Mouse (Mus musculus) lung, postnatal 14 days (tissue): ENCODE measurements around the gene Fibp.
"Not testable (repeated sequence)": the region's sequence is repeated elsewhere in the genome, so short reads cannot be mapped to it uniquely, and the experiment has no call there.

Experiments used
- DNase-seq: peaks from one replicate; pipeline ENCODE4 v3.0.0; 2021

The Fibp gene

GRCm38 (mm10) chr19:5490313-5490897 is 30.0 kb downstream of the Fibp start, which contains the start of gene Cfl1:
Cfl1 (plus strand) TSS chr19:5490455.
- DNase-seq, result peak; percentile 94

- peak; percentile 83 for DNase-seq
These were observed 30.7 kb downstream of the Fibp start for GRCm38 (mm10) chr19:5490898-5491708.

GRCm38 (mm10) chr19:5492641-5493040 is 32.2 kb downstream of the Fibp start:
- no peak for DNase-seq

- DNase-seq, result not testable (repeated sequence)
These were observed 32.9 kb downstream of the Fibp start for GRCm38 (mm10) chr19:5493301-5493721.

GRCm38 (mm10) chr19:5494314-5494713 is 33.9 kb downstream of the Fibp start:
- no peak for DNase-seq

- DNase-seq, result no peak
These were observed 35.1 kb downstream of the Fibp start for GRCm38 (mm10) chr19:5495353-5496051.

GRCm38 (mm10) chr19:5496052-5496370 is 35.6 kb downstream of the Fibp start:
- no peak for DNase-seq

GRCm38 (mm10) chr19:5500330-5500875 is 40.0 kb downstream of the Fibp start:
- DNase-seq, result no peak

GRCm38 (mm10) chr19:5503687-5504086 is 43.3 kb downstream of the Fibp start, which contains the start of gene 1700020D05Rik:
1700020D05Rik (minus strand) TSS chr19:5503787.
- DNase-seq, result no peak

- DNase-seq, result peak; percentile 96
These were observed 49.9 kb downstream of the Fibp start, which contains the start of gene Snx32 for GRCm38 (mm10) chr19:5510031-5511026. Snx32 (minus strand) TSS chr19:5510538.

- DNase-seq, result no peak
These were observed 50.7 kb downstream of the Fibp start for GRCm38 (mm10) chr19:5511074-5511632.

- DNase-seq, result no peak
These were observed 51.9 kb downstream of the Fibp start for GRCm38 (mm10) chr19:5512091-5513004.

- no peak for DNase-seq
These were observed 52.6 kb downstream of the Fibp start for GRCm38 (mm10) chr19:5513005-5513349.
